Mouse (Mus musculus) CD8-positive naive resting alpha-beta T cell, adult 57 days (primary cell): ENCODE data around the gene Fa2h. TPM values are rescaled to one million over a fixed set of nuclear protein-coding genes. Genes with fewer than 3 reads are reported as not detected.

Experiments
- total RNA-seq: library from RNA; stranded (reverse); gene quantifications from one replicate; pipeline ENCODE4 v1.2.4, GENCODE M21; 2023

Gene Fa2h
- total RNA-seq, result not detected

GRCm38 (mm10) chr8:111393391-111394363, at the start of gene Fa2h:
Gene Fa2h (minus strand): TSS chr8:111393824.

DNA sequence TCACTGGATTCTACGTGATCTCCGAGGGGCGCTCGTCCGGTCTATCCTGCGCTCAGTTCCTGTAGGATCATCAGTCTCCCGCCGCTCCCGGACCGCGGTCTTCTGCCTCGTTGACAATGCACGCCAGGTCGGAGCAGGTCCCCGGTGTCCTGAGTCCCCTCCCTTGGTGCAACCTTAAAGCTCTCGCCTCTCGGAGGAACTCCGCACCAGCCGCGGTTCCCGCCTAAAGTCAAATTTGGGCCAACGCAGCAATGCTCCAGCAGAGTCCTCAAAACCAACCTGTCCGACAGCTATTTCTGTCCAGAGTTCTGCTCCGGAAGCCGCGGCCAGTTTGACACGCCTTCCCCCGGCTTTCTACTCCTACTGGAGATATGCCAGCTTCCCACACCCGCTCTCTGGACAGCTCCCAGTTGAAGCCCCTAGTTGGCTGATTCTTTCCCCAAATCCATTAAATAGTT, 55.7 kb downstream of the Fa2h start, which contains the start of gene Mlkl:
Mlkl (minus strand) TSS at position 288 of the 458 bp plus-strand sequence.

GRCm38 (mm10) chr8:111299821-111300568, 93.6 kb downstream of the Fa2h start, which contains the start of gene Rfwd3:
Gene Rfwd3 (minus strand): TSS chr8:111300222.

Other genes starting within 250 kb of the Fa2h start
- 70.2 TPM for gene Glg1, start 134.6 kb downstream of the Fa2h start, total RNA-seq
- 25.9 TPM for gene Rfwd3, start 93.6 kb downstream of the Fa2h start, total RNA-seq
- not detected for gene Mlkl, start 55.6 kb downstream of the Fa2h start, total RNA-seq
- 14.4 TPM for gene Wdr59, start 128.3 kb upstream of the Fa2h start, total RNA-seq
- gene Znrf1, start 142.3 kb upstream of the Fa2h start, total RNA-seq, result 116 TPM
- gene Ldhd, start 236.6 kb upstream of the Fa2h start, total RNA-seq, result 0.73 TPM
- gene Zfp1, start 249.6 kb upstream of the Fa2h start, total RNA-seq, result 25.0 TPM